Mouse (Mus musculus): ENCODE measurements around the gene Prpsap1. TPM values are rescaled to one million over a fixed set of nuclear protein-coding genes. Genes with fewer than 3 reads are reported as not detected.
"Not testable (repeated sequence)": the region's sequence is repeated elsewhere in the genome, so short reads cannot be mapped to it uniquely, and the experiment has no call there.

Prpsap1 gene
- polyA plus RNA-seq, 2 experiments: 22.2 to 38.4 TPM

DNA sequence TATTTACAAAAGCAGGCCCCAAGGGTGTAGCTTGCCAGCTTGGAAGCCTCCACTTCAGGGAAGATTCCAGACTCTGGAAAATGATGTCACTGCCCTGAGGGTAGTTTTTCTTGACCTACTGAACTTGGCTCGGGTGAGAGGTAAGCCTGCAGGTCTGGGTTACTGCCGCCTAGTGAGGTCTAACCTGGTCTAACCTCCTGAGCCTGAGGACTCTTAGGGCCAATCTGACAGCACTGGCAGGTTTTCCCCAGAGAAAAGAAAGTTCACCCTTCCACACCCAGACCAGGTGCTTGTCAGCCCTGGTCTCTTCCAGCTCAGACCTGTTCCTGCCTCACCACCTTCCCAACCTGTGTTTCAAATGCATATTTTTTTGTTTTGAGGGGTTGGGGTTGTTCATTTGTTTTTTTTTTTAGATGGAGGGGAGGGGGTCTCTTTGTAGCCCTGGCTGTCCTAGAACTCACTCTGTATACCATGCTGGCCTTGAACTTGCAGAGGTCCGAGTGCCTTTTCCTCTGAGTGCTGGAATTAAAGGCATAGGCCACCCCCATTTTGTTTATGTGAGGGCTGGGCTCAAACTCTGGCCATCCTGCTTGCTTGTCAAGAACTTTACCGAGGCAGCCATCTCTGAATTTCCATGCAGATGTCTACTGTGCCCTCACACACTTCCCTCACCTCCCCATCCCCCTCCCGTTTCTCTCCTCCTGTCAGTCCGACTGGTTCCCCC, 67.0 kb downstream of the Prpsap1 start:
- no peak overlapping the region for H3K4me3 ChIP-seq (ENCODE audit: insufficient read depth in 1 of 2, low read depth in 2 of 2, low read length in 2 of 2)
- ATAC-seq (ENCODE audit: insufficient read depth): no peak
- no peak for DNase-seq (ENCODE audit: low read depth in 3 of 3, low spot score in 3 of 3)
- H3K27ac ChIP-seq: no peak overlapping the region
- no peaks in the 10 kb centered on the region for H3K9me3 ChIP-seq (ENCODE audit: control insufficient read depth, low read length)
- H3K36me3 ChIP-seq (replicated peaks; ENCODE audit: control insufficient read depth, insufficient read depth, low read depth): no peaks in the 10 kb centered on the region
- H3K4me1 ChIP-seq (replicated peaks; ENCODE audit: control insufficient read depth in 2 of 2, insufficient read depth in 2 of 2, low read length in 1 of 2): peaks cover 28 to 37% of the 10 kb centered on the region in 2 experiments
- TF ChIP-seq EP300 (IDR thresholded peaks at IDR 0.05; ENCODE audit: low read depth) (no peak), CTCF (IDR thresholded peaks at IDR 0.05; ENCODE audit: low read depth) (no peak)
- H3K27me3 ChIP-seq (ENCODE audit: control insufficient read depth, insufficient read depth, low read length): no peaks in the 10 kb centered on the region
- no peak overlapping the region for H3K4me2 ChIP-seq (ENCODE audit: low read depth)
- no peak overlapping the region for H3K9ac ChIP-seq (replicated peaks)
- 60% methylated on average over 6 of the region's 6 CpGs for WGBS (ENCODE audit: insufficient replicate concordance)

DNA sequence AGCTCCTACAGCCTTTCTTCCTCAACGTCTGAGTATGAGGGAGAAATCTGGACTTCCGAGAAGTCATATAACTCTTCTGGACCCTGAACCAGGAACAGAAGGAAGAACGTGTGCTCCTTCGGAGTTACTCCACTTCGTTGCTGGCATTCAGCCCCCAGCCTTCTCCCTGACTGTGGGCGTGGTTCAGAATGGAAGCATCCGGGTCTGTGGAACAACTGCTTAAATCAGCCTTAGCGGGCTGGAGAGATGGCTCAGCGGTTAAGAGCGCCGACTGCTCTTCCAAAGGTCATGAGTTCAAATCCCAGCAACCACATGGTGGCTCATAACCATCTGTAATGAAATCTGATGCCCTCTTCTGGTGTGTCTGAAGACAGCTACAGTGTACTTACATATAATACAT, 67.7 kb downstream of the Prpsap1 start:
- H3K36me3 ChIP-seq (replicated peaks; ENCODE audit: control insufficient read depth, insufficient read depth, low read depth); H3K4me3 ChIP-seq (ENCODE audit: insufficient read depth in 1 of 2, low read depth in 2 of 2, low read length in 2 of 2); H3K27ac ChIP-seq; H3K9ac ChIP-seq (replicated peaks); DNase-seq (ENCODE audit: low read depth in 3 of 3, low spot score in 3 of 3); H3K9me3 ChIP-seq (ENCODE audit: control insufficient read depth, low read length); H3K27me3 ChIP-seq (ENCODE audit: control insufficient read depth, insufficient read depth, low read length); ATAC-seq (ENCODE audit: insufficient read depth); H3K4me2 ChIP-seq (ENCODE audit: low read depth): not testable (repeated sequence)
- WGBS (ENCODE audit: insufficient replicate concordance): 82% methylated on average over 11 of the region's 11 CpGs
- H3K4me1 ChIP-seq (replicated peaks; ENCODE audit: control insufficient read depth in 2 of 2, insufficient read depth in 2 of 2, low read length in 1 of 2): peaks cover 28 to 35% of the 10 kb centered on the region in 2 experiments

DNA sequence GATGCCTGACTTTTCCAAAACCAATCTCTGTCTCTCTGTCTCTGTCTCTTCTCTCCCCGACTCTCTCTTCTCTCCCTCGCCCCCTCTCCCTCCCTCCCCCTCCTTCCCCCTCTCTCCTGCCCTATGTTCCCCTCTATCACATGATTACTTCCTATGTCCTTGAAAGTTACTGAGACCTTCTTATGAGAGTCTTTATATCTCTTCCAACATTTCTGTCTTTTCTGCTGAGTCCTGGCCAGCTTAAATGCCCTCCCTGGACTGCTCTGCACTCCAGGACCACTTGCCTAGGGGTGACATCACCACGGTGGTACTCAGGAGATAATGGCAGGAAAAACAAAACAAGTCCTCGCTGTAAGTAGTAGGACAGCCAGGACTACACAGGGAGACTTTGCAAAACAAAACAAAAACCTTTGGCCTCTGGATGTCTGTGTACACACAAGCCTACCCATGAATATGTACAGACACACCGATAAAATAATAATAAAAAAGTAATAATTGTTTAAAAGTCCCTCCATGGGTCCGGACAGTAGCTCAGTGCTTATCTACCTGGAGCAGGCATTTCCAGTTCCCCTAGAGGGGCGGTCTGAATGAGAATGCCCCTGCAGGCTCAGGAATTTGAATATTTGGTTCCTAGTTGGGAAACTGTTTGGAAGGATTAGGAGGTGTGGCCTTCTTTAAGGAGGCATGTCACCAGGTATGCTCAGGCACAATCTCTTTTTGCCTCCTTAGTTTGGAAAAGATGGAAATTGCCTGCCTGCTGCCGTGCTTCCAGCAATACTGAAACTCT, 69.2 kb downstream of the Prpsap1 start:
- no peak for DNase-seq (ENCODE audit: low read depth in 3 of 3, low spot score in 3 of 3)
- Histone ChIP-seq H3K4me1 (replicated peaks; ENCODE audit: control insufficient read depth in 2 of 2, insufficient read depth in 2 of 2, low read length in 1 of 2) (peaks cover 15 to 22% of the 10 kb centered on the region in 2 experiments), H3K4me3 (ENCODE audit: insufficient read depth in 1 of 2, low read depth in 2 of 2, low read length in 2 of 2) (no peak overlapping the region), H3K4me2 (ENCODE audit: low read depth) (no peak overlapping the region), H3K27ac (no peak overlapping the region), H3K9ac (replicated peaks) (no peak overlapping the region; the same call in 1 of the 2 replicates), H3K36me3 (replicated peaks; ENCODE audit: control insufficient read depth, insufficient read depth, low read depth) (no peaks in the 10 kb centered on the region), H3K27me3 (ENCODE audit: control insufficient read depth, insufficient read depth, low read length) (no peaks in the 10 kb centered on the region), H3K9me3 (ENCODE audit: control insufficient read depth, low read length) (no peaks in the 10 kb centered on the region)
- no peak for TF ChIP-seq EP300 (IDR thresholded peaks at IDR 0.05; ENCODE audit: low read depth)
- no peak for TF ChIP-seq CTCF (IDR thresholded peaks at IDR 0.05; ENCODE audit: low read depth)
- 21% methylated on average over 8 of the region's 8 CpGs for WGBS (ENCODE audit: insufficient replicate concordance)
- no peak for ATAC-seq (ENCODE audit: insufficient read depth)

- H3K36me3 ChIP-seq (replicated peaks; ENCODE audit: control insufficient read depth, insufficient read depth, low read depth): no peaks in the 10 kb centered on the region
- H3K9ac ChIP-seq (replicated peaks): no peak overlapping the region; the same call in 1 of the 2 replicates
- H3K9me3 ChIP-seq (ENCODE audit: control insufficient read depth, low read length): no peaks in the 10 kb centered on the region
- H3K27ac ChIP-seq: no peak overlapping the region
- H3K4me3 ChIP-seq (ENCODE audit: insufficient read depth in 1 of 2, low read depth in 2 of 2, low read length in 2 of 2): no peak overlapping the region
- WGBS (ENCODE audit: insufficient replicate concordance): 39% methylated on average over 10 of the region's 10 CpGs
- H3K4me2 ChIP-seq (ENCODE audit: low read depth): no peak overlapping the region; the same call in 1 of the 2 replicates
- no peaks in the 10 kb centered on the region for H3K27me3 ChIP-seq (ENCODE audit: control insufficient read depth, insufficient read depth, low read length)
- DNase-seq (ENCODE audit: low read depth in 3 of 3, low spot score in 3 of 3) (no peak), ATAC-seq (ENCODE audit: insufficient read depth) (peak; percentile 45; the same call in 1 of the 2 replicates)
- no peak for TF ChIP-seq EP300 (IDR thresholded peaks at IDR 0.05; ENCODE audit: low read depth)
- no peak for TF ChIP-seq CTCF (IDR thresholded peaks at IDR 0.05; ENCODE audit: low read depth)
- peaks cover 7 to 15% of the 10 kb centered on the region in 2 experiments for H3K4me1 ChIP-seq (replicated peaks; ENCODE audit: control insufficient read depth in 2 of 2, insufficient read depth in 2 of 2, low read length in 1 of 2)
These were observed 70.0 kb downstream of the Prpsap1 start for GRCm38 (mm10) chr11:116423782-116424620.
